Mouse (Mus musculus): ENCODE results near the gene Atox1. TPM values are rescaled to one million over a fixed set of nuclear protein-coding genes. Genes with fewer than 3 reads are reported as not detected.

Atox1 gene
- polyA plus RNA-seq, 1 experiment = not detected

DNA sequence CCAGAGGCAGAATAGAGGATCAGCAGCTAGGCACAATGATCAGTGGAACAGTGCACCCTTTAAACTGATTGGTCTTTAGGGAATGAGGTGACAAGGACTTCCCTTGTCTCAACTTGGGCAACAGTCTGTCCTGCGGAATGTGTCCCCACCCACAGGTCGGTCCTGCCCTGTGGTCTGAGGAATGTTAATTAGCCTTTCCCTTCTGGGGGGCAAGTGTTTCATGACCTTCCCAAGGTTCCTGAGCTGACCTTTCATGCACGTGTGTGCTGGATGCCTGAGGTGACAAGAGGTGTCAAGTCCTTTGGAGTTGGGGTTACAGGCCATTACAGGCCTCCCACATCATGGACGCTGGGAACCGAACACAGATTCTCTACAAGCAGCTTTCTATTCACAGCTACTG is 21.3 kb downstream of the Atox1 start:
- H3K27ac ChIP-seq (ENCODE audit: insufficient read depth, low read depth, low read length) = no peak overlapping the region
- 85% methylated on average over 5 of the region's 5 CpGs for WGBS
- no peaks in the 10 kb centered on the region for H3K4me1 ChIP-seq (ENCODE audit: control insufficient read depth, insufficient read depth, low read length)
- no peak overlapping the region for H3K4me3 ChIP-seq (ENCODE audit: insufficient read depth, low read depth, low read length)
- no peak for TF ChIP-seq CTCF (IDR thresholded peaks at IDR 0.05; ENCODE audit: insufficient read depth, low read depth, low read length)
- TF ChIP-seq POLR2A (IDR thresholded peaks at IDR 0.05; ENCODE audit: insufficient read depth, low read depth, low read length) = no peak

DNA sequence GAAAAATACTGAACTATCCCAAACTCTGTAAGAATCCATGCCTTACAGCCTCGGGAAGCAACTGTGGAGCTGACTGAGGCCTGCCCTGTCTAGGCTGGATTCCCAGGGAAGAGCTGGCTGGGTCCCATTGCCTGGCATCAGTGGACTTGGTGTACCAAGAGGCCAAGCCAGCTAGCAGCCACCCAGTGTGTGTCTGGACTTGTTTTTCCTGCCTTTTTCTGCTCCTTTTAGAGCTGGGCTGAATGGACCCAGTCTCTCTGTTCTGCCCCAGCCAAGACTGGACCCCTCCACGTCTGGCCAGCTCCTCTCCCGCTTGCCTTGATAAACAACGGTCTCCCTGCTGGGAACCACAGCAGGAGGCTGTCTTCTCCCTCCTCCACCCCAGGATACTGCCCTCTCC is 23.0 kb downstream of the Atox1 start:
- 52% methylated on average over 4 of the region's 4 CpGs for WGBS
- H3K27ac ChIP-seq (ENCODE audit: insufficient read depth, low read depth, low read length) = no peak overlapping the region
- no peak for TF ChIP-seq CTCF (IDR thresholded peaks at IDR 0.05; ENCODE audit: insufficient read depth, low read depth, low read length)
- TF ChIP-seq POLR2A (IDR thresholded peaks at IDR 0.05; ENCODE audit: insufficient read depth, low read depth, low read length) = no peak
- H3K4me3 ChIP-seq (ENCODE audit: insufficient read depth, low read depth, low read length) = no peak overlapping the region
- no peaks in the 10 kb centered on the region for H3K4me1 ChIP-seq (ENCODE audit: control insufficient read depth, insufficient read depth, low read length)

DNA sequence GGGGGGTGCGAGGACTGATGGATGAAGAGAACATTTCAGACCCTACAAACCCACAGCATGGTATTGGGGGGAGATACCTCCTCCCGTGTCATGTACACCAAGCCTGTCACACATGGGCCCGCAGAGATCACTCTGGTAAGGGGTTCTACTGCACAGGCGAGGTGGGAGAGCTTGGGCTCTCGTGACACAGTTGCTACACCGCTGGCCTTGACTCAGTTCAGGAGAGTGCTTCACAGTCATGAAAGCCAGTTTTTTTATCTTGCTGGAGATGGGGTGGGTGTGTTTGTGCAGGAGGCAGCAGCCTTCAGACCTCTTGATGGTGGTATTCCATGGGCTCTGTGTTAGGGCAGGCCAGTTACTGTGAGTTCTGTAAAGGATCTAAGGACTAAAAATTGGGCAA is 24.9 kb downstream of the Atox1 start:
- no peak overlapping the region for H3K27ac ChIP-seq (ENCODE audit: insufficient read depth, low read depth, low read length)
- H3K4me3 ChIP-seq (ENCODE audit: insufficient read depth, low read depth, low read length) = no peak overlapping the region
- no peak for TF ChIP-seq POLR2A (IDR thresholded peaks at IDR 0.05; ENCODE audit: insufficient read depth, low read depth, low read length)
- TF ChIP-seq CTCF (IDR thresholded peaks at IDR 0.05; ENCODE audit: insufficient read depth, low read depth, low read length) = no peak
- H3K4me1 ChIP-seq (ENCODE audit: control insufficient read depth, insufficient read depth, low read length) = no peaks in the 10 kb centered on the region
- WGBS = 93% methylated on average over 6 of the region's 6 CpGs

DNA sequence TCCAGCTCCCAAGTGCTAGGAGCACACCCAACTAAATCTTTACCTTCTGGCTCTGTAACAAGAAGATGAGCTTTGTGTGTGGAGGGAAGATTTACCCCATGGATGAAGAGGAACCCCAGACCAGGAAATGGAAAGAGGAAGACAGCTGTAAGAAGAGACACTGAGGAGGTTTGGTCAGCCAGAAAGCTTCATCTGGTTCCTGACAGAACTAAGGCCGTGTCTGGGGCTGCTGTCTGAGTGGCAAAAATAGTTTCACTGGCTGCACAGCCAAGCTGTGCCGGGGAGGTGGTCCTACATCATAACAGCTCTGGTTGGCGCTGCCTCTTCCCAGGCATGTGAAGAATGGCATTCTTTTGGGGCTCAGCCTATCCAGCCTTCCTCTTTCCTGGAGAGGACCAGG is 28.1 kb downstream of the Atox1 start:
- Histone ChIP-seq H3K27ac (ENCODE audit: insufficient read depth, low read depth, low read length) (no peak overlapping the region), H3K4me3 (ENCODE audit: insufficient read depth, low read depth, low read length) (no peak overlapping the region), H3K4me1 (ENCODE audit: control insufficient read depth, insufficient read depth, low read length) (peaks cover 3% of the 10 kb centered on the region)
- TF ChIP-seq POLR2A (IDR thresholded peaks at IDR 0.05; ENCODE audit: insufficient read depth, low read depth, low read length) = no peak
- TF ChIP-seq CTCF (IDR thresholded peaks at IDR 0.05; ENCODE audit: insufficient read depth, low read depth, low read length) = no peak
- WGBS = 51% methylated on average over 3 of the region's 3 CpGs

DNA sequence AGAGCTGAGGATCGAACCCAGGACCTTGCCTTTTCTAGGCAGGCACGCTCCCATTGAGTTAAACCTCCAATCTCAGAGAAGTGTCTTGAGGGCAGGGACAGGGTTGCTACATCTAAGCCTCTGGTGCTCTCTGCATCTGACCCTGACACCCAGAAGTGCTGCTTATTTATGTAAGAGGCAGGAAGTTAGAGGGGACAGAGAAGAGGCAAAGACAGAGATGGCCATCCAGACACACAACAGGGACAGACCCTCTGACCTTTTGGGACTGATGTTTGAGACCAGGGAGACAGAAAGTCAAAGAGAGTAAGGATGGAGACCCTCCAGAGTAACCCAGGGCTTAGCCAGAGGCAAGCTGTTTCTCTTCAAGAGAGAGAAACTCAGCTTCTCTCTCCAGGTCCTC is 31.1 kb downstream of the Atox1 start:
- 95% methylated on average over 2 of the region's 2 CpGs for WGBS
- H3K4me3 ChIP-seq (ENCODE audit: insufficient read depth, low read depth, low read length) = no peak overlapping the region
- H3K27ac ChIP-seq (ENCODE audit: insufficient read depth, low read depth, low read length) = no peak overlapping the region
- TF ChIP-seq CTCF (IDR thresholded peaks at IDR 0.05; ENCODE audit: insufficient read depth, low read depth, low read length) (no peak), POLR2A (IDR thresholded peaks at IDR 0.05; ENCODE audit: insufficient read depth, low read depth, low read length) (no peak)
- peaks cover 4% of the 10 kb centered on the region for H3K4me1 ChIP-seq (ENCODE audit: control insufficient read depth, insufficient read depth, low read length)

DNA sequence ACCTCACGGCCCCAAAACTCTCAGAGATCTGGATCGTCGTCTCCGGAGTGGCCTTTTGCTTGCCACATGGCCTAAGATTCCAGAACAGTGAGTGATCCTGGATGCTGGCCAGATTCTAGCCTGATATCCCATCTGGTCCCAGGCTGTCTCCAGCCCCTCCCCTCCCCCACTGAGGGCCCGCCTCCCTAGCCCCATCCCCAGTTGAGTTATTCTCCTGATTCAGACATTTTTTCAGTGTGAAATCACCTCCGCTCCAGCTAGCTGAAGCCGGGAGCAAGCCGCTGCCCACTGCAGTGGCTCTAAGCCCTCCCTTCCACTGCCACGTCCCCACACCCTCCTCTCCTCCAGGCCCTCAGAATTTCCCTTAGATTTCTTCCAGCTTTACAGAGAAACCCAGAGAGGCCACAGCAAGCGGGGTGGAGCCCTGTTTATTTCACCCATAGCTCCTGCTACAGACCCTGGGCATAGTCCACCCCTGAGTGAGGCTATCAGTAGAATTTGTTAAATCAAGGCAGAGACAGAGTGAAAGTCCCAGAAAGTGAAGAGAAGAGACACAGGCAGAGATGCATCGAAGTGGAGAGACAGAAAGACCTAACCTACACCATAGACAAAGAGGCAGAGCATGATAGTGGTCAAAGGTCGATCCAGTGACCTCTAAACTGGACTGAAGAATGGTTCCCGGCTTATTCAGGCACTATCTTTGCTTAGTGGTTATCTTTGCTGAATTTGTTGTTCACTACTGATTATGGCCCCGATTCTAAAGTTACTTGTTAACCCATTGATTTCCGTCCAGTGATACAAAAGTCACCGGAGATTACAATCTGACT is 32.6 kb downstream of the Atox1 start:
- no peak overlapping the region for H3K4me3 ChIP-seq (ENCODE audit: insufficient read depth, low read depth, low read length)
- peaks cover 4% of the 10 kb centered on the region for H3K4me1 ChIP-seq (ENCODE audit: control insufficient read depth, insufficient read depth, low read length)
- no peak for TF ChIP-seq CTCF (IDR thresholded peaks at IDR 0.05; ENCODE audit: insufficient read depth, low read depth, low read length)
- no peak for TF ChIP-seq POLR2A (IDR thresholded peaks at IDR 0.05; ENCODE audit: insufficient read depth, low read depth, low read length)
- H3K27ac ChIP-seq (ENCODE audit: insufficient read depth, low read depth, low read length) = no peak overlapping the region
- 46% methylated on average over 16 of the region's 16 CpGs for WGBS

DNA sequence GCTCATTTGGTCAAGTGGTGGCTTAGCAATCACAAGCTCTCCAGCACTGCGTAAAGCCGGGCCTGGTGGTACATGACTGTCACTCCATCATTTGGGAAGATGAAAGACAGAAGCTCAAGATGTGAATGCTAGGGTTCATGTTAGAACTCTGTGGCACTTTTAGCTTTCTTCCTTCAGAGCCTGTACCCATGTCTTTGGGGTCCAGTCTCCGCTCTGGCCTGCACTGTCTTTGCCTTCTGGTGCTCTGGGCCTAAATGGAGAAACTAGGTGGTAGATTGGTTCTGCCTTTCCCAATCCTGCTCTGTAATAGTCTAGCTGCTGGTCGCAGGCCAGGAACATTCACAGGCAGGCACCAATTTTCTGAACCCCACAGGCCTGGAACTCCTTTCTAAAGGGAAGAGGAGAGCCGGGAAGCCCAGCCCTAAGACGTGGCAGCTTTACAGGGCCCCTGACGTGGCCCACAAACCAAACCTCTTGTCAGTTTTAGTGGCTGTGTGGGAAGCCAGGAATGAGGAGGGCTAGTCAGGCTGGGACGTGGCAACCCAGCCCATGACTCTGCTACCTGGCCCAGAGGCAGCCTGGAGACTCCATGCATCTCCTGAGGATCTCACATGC is 36.2 kb downstream of the Atox1 start:
- 73% methylated on average over 8 of the region's 8 CpGs for WGBS
- Histone ChIP-seq H3K4me3 (ENCODE audit: insufficient read depth, low read depth, low read length) (no peak overlapping the region), H3K27ac (ENCODE audit: insufficient read depth, low read depth, low read length) (no peak overlapping the region), H3K4me1 (ENCODE audit: control insufficient read depth, insufficient read depth, low read length) (peaks cover 8% of the 10 kb centered on the region)
- no peak for TF ChIP-seq CTCF (IDR thresholded peaks at IDR 0.05; ENCODE audit: insufficient read depth, low read depth, low read length)
- no peak for TF ChIP-seq POLR2A (IDR thresholded peaks at IDR 0.05; ENCODE audit: insufficient read depth, low read depth, low read length)

DNA sequence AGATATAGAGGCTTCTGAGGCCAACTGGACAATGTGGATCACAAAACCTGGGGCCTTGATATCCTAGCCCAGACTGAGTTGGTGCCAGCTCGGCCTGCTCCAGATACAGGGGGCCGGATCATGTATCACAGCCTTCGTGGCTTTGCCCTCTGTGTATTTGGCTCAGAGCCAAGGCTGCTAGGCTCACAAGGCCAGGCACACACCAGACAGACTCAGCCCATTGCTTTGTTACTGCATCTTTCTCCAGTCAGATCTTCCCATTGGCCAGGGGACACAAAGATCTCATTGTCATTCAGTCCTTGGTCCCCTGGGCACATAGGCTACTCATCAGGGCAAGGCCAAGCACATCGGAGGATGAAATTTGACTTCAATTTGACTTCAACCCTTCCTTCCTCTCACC is 37.3 kb downstream of the Atox1 start:
- no peak overlapping the region for H3K4me3 ChIP-seq (ENCODE audit: insufficient read depth, low read depth, low read length)
- TF ChIP-seq POLR2A (IDR thresholded peaks at IDR 0.05; ENCODE audit: insufficient read depth, low read depth, low read length) (no peak), CTCF (IDR thresholded peaks at IDR 0.05; ENCODE audit: insufficient read depth, low read depth, low read length) (no peak)
- 52% methylated on average over 4 of the region's 4 CpGs for WGBS
- H3K4me1 ChIP-seq (ENCODE audit: control insufficient read depth, insufficient read depth, low read length) = peaks cover 14% of the 10 kb centered on the region
- H3K27ac ChIP-seq (ENCODE audit: insufficient read depth, low read depth, low read length) = no peak overlapping the region; the same call in 1 of the 2 replicates

DNA sequence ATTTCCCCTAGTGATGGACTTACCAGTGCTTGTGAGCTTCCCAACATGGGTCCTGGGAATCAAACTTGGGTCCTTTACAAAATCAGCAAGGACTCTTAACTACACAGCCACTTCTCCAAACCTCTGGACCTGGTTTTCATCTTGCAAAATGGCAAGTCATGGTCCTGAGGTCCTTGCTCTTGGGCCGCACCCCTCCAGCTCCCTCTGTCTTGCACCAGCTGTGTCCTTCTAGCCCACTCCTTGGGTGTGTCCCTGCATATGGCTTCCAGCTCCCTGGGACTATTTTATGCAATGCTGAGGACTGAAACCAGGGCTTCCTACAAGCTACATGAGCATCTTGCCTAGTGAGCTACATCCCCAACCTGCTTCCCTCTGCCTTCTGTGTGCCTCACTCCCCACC is 38.1 kb downstream of the Atox1 start, which contains the start of gene Sparc:
TSS of gene Sparc (minus strand) at position 206 of the 400 bp plus-strand sequence.
- 96% methylated on average over 1 of the region's 1 CpGs for WGBS
- peaks cover 10% of the 10 kb centered on the region for H3K4me1 ChIP-seq (ENCODE audit: control insufficient read depth, insufficient read depth, low read length)
- no peak within 1 kb of the TSS; the same call in 1 of the 2 replicates for H3K27ac ChIP-seq (ENCODE audit: insufficient read depth, low read depth, low read length)

More for the DNA sequence above, 38.1 kb downstream of the Atox1 start, which contains the start of gene Sparc:
- TF ChIP-seq CTCF (IDR thresholded peaks at IDR 0.05; ENCODE audit: insufficient read depth, low read depth, low read length) (no peak), POLR2A (IDR thresholded peaks at IDR 0.05; ENCODE audit: insufficient read depth, low read depth, low read length) (no peak)
- H3K4me3 ChIP-seq (ENCODE audit: insufficient read depth, low read depth, low read length) = no peak within 1 kb of the TSS

All from olfactory bulb, adult 2 months (tissue).